Mouse (Mus musculus) lung, postnatal 36 days (tissue): ENCODE measurements around the gene Dab1.

Experiments used
- DNase-seq: peaks from one replicate; pipeline ENCODE4 v3.0.0; 2022; ENCODE audit warnings: mixed read lengths

Dab1 gene

GRCm38 (mm10) chr4:104461106-104462011, 842.2 kb downstream of the Dab1 start:
- no peak for DNase-seq

DNA sequence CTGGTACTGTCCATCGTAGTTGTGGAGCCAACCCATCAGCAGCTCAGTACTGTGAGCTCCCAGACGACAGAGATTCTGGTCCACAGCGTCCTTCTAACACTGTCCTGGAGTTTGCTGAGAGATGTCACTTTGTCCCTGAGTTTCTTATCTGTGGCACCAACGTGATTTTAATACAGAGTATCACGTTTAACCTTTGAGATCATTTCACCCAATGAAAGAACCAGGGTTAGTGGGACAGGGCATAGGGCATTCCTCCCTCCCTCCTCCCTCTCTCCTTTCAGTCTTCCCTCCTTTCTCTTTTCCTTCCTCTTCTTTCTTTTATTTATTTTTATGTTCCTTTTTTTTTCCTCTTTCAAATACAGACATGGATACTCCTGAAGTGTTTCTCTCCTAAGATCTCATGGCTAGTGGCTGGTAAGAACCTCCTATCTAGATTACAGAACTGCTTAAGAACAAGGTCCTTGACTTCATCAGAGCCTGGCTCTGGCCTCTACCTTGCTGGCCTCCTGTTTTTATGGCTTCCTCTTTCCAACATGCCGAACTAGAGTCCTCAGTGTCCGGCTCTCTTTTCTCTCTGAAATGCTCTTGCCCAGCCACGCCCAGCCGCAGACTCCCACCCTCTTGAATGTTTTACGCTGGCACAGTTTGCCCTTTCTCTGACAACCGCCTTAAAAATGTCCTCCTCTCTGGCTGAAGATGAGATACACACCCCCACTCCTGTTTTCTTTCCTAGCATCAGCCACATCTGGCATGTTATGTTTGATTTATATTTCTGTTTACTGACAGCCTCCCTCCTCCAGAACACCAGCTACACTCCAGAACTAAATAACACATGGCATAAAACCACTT, 844.0 kb downstream of the Dab1 start:
- no peak for DNase-seq

GRCm38 (mm10) chr4:104463781-104464170, 844.6 kb downstream of the Dab1 start:
- no peak for DNase-seq

DNA sequence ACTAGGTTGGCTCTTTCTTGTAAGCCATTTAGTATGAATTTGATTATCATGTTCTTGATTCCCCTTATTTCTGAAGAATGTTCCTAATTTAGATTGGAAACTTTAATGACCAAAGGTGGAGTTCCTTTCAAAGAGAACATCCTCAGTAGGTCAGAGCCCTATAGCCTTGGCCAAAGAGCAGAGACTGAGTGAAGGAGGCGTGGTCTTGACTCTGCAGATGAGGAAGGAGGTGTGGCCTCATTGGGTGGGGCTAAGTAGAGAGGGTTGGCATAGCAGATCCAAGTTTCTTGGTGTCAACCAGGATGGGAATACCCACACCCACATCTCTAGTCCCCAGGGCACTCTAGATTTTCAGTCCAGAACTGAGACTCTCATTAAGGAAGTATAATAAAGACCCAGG, 846.4 kb downstream of the Dab1 start:
- DNase-seq: no peak

DNA sequence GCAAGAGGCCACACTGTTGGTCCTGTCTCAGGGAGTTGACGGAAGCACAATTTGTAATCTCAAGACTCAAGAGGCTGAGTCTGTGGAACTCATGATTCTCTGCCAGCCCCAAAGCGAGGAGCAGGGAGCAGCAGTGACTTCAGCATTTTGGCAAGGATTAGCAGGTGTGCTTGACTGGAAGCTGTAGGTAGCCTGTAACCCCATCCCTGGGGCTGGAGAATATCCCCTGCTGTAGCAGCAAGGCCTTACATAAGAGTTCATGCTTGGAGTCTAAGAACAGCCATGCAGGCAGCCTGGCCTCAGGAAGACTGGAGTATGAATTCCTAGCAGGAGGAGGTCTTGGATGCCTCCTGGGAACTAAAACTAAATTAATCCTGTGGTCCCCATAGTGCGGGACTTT, 849.5 kb downstream of the Dab1 start:
- DNase-seq: no peak

DNA sequence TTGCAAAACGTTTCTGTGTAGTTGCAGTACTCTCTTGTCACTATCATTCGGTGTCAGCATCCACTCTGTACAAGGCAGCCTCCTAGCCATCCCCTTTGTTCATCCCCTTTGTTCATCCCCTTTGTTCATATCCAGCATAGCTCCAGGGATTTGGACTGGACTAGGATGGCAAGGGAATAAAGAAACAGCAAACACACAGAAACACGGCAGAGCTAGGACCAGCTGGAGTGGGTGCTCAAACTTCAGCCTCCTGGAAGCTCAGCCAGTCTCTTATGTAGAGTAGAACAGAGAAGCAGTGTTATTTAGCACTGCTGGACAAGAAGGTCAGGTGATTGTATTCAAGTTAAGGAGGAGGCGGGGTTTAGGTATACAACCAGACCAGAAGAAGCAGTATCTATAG, 853.8 kb downstream of the Dab1 start:
- no peak for DNase-seq

- no peak for DNase-seq
Observed at GRCm38 (mm10) chr4:104476841-104477240, 857.7 kb downstream of the Dab1 start.

DNA sequence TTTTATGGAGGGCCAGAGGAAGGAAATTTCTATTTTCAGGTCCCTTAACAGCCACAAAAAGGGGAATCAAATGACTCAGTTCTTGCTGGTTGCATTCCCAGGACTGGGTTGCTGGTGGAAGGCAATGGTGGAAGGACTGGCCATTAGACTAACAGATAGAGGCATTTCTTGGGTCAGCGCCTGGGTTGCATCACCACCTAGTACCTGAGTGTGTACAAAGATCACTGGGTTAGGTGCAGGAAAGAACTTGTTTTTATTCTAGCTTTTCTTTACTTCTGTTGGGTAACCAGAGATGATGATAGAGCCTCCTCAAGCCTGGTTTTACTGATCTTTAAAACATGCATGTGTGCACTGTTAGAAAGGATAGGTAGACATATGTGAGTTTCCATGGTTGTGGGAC, 864.8 kb downstream of the Dab1 start:
- no peak for DNase-seq

- DNase-seq: no peak
Observed at GRCm38 (mm10) chr4:104497221-104497620, 878.1 kb downstream of the Dab1 start.

DNA sequence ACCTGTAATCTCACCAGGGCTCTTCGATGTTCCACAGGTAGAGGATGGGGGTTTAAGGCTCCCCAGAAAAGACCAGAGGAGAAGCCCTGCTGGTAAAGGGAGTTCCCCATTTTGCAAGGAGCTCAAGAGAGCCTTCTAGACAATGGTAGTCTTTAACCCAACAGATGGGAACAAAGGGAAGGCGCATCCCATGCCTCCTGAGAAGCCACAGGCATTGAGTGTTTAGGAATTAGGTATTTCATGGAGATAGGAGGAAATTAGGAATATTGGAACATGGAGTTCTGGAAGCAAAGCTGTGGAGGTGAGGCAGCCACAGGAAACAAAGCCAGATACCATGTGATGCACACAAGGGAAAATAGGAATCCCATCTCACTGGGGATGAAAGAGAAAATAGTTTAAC, 881.0 kb downstream of the Dab1 start:
- no peak for DNase-seq

GRCm38 (mm10) chr4:104500646-104501045, 881.5 kb downstream of the Dab1 start:
- no peak for DNase-seq

- no peak for DNase-seq
Observed at GRCm38 (mm10) chr4:104501245-104501644, 882.1 kb downstream of the Dab1 start.

DNA sequence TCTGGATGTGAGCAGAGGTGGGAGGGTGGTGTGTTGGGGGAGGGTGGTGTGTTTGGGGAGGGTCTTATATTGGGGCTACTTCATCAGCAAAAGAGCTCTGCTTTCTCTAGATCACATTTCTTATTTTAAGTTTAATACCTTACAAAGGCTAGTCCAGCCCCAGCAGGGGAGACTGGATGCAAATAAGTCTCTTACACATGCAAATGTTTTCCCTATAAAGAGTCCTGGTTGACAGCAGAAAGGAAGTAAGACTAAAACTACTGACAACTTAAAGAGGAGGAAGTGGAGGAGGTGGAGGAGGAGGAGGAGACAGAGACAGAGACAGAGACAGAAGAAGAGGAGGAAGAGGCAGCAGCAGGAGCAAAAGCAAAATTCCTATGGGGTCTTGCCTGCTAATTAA, 885.8 kb downstream of the Dab1 start:
- no peak for DNase-seq

DNA sequence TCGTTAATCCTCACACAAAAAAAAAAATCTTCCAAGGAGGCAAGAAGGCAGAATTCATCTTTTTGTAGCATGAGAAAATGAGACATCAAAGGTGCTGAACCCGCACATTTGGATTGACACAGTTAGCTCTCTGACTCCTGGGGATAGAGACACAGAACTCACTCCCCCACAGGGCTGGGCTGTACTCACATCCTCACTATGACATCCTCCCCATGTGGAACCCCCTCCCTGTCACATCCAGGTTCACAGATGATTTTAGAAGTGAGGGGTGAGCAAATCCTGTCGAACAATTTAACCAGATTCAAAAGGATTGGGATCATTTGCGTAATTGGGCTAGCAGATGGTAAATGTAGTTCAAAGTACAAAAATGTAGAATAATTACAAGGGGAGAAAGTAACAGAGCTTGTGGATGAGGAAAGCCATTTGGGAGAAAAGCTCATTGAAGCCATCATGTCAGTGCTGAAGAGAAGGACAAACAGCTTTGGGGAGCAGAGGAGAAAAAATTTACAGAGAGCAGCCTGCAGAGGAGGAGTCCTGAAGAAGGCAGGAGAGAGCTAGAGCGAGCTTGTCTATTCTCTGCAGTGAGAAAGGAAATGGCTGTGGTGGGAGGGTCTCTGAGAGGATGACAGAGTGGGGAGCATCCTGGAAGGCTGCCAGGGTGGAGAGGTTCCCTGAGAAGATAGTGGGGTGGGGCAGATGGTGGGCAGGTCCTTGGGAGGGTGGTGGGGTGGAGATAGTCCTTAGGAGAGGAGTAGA, 890.2 kb downstream of the Dab1 start:
- no peak for DNase-seq

GRCm38 (mm10) chr4:104511855-104512254, 892.7 kb downstream of the Dab1 start:
- no peak for DNase-seq

DNA sequence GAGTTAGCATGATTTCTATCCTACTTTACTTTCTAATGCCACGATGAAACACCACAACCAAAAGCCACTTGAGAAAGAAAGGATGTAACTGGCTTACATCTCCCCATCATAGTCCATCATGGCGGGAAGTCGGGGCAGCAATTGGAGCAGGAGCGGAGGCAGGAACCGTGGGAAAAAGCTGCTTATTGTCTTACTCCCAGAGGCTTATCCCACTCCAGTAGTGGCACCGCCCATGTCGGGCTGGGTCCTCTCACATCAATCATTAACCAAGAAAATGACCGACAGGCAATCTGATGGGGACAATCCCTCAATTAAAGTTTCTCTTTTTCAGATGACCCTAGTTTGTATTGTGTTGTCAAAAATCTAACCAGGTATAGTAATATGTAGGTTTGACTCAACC, 893.4 kb downstream of the Dab1 start:
- DNase-seq: no peak

GRCm38 (mm10) chr4:104513622-104514021, 894.5 kb downstream of the Dab1 start:
- no peak for DNase-seq

DNA sequence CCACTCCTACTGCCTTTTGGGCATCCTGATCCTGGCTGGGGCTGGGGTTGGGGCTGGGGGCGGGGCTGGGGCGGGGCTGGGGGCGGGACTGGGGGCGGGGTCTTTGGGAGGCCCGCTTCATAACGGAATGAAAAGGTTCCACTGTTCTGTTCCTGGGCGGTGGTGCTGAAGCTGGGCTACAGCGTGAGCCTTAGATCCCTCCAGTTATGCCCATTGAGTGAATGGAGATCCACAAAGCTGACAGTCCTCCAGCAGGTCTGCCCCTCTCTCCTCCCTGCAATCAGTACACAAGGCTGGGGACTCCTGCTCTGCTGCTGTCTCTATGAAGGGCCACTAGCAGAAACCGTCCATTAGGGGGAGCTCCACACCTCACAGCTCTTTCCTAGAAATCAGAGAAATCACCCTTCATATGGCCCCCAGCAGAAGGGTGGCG, 895.4 kb downstream of the Dab1 start:
- peak; percentile 67 for DNase-seq

DNA sequence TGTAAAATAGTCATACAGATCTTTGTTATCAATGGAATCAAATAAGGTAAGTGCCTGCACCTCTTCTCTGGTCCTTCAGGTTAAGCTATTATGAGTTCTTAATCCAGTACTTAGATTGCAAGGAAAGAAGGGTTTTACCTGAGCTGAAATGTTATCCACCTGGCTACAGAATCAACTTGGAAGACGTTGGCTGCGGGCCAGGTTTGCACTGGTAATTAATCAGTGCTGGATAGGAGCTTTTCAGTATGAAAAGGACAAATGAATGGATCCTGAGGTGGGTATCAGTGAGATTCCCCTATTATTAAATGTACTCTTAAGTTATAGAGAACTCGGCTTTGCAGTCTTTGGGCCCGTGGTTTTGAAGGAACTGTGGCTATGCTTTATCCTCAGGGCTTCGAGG, 896.5 kb downstream of the Dab1 start:
- DNase-seq: no peak

DNA sequence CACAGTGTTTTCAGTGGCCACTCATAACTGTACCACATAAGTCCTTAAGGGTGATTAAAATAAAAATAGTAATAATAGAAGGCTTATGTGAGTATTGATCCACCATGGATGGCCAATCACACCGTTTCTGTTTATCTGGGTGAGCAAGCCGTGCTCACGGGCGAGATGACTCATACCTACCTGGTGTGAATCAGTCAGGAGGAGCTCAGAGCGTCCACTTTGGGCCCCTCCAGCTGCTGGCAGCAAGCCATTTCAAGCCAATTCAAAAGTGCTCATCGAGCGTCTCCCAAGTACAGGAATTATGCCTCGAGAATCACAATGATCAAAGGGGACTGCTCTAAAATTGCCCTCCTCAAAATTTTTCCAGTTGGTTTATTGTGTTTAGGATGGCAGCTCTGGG, 903.2 kb downstream of the Dab1 start:
- DNase-seq: peak; percentile 15

DNA sequence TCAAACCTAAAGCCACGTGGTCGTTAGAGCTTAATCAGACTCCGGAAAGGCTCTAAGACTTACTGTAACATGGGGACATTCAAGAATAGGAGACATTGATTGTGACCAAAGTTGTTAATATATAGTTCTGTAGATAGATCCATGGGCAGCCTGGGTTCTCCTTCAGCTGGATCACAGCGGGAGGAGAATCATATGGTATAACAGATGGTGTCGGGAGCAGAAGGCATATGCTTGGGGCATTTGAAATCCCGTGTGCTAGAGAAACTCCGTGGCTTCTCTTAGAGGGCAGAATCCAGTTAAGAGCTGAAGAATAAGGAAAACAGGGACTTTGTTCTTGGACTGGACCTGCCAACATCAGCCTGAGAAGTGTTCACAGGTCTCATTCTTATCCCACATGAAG, 904.6 kb downstream of the Dab1 start:
- DNase-seq: no peak

DNA sequence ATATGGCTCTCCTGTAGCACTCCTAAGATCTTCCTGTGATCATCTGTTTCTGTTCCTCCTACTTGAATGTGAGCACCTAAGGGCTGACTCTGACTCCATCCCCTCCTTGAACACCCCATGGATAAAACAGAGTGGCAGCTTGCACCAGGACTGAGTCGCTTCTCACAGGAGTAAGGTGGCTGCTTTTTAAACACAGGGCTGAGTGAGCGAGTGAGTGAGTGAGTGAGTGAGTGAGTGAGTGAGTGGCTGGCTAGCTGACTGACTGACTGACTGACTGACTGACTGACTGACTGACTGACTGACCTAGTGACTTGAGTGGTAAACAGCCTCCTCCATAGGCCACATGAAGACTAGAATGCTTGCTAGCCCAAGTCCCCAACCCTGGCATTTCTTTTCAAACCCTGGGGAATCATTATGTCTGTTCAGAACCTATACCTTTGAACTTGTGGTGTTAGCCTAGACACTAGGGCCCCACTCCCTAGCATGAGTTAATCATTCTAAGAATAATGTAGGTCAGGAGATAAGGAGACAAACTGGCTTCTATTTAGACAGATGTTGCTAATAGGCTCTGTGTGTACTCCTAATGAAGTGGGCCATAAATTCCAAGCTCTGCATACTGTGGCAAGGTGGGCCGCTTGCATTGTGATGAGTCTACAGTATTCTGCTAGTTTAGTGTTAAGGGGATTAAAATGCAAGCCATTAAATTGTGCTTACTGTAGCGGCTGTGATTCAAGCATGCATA, 910.9 kb downstream of the Dab1 start:
- DNase-seq: no peak

DNA sequence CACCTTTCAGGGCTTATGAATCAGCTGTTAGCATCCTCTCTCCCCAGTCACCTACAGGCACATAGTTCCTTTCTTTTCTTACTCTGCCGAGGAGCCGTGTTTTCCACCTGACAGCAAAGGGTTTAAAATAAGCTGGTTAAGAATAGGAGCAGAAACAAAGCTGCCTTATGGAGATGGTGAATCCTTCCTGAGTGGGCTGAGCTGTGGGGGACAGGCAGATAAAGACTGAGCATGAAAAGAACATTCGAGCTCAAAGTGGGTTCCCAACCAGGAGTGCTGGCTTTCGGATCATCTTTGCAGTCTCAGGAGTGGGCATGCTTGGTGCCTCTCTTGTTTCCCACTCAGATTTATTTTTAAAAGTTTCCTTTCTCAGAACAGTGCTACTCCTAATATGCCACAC, 913.7 kb downstream of the Dab1 start:
- no peak for DNase-seq
